Mouse (Mus musculus) c-Kit-positive CD71-positive TER-119-negative erythroid progenitor cells, embryonic 14.5 days (primary cell): ENCODE measurements around the gene Phc2.

Experiments
- DNase-seq: peaks from one replicate; pipeline ENCODE4 v3.0.0-alpha.2; 2013; ENCODE audit warnings: low read depth

The Phc2 gene

DNA sequence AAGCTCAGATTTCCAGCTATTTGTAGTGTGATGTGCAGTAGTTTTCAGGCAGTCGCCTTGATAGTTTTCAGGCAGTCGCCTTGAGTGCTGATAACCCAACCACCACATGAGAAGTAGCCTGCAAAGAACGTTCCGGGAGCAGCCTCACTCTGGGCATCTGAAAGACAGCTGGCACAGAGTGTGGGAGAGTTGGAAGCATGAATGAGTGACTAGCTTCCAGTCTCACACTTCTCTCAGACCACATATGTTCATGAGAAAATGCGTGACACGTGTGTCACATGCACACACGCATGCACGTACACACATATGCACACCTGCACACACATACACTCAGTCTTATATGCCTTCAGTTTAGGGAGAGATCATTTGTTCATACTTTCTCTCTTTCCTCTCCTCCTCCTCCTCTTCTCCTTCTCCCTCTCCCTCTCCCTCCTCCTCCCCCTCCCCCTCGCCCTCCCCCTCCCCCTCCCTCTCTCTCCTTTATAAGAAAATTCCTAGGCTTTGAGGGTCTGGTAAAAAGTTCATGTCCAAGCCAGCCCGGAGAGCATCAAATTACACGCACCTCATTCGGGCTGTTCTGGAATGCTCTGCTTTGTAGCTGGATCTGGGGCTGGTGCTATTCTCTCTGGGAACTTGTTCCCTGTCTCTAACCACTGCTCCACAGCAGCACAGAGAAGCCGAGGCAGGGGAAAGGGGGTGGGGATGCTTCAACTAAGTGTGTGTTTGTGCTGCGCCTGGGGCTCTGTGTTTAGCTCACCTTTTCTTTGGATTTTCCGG is 37.8 kb downstream of the Phc2 start:
- DNase-seq, result no peak

- no peak for DNase-seq
Observed at GRCm38 (mm10) chr4:128693207-128693606, 38.7 kb downstream of the Phc2 start.

- DNase-seq, result no peak
Observed at GRCm38 (mm10) chr4:128694315-128694714, 39.8 kb downstream of the Phc2 start.

- no peak for DNase-seq
Observed at GRCm38 (mm10) chr4:128695149-128695548, 40.6 kb downstream of the Phc2 start.

GRCm38 (mm10) chr4:128698011-128698861 is 43.7 kb downstream of the Phc2 start:
- no peak for DNase-seq

DNA sequence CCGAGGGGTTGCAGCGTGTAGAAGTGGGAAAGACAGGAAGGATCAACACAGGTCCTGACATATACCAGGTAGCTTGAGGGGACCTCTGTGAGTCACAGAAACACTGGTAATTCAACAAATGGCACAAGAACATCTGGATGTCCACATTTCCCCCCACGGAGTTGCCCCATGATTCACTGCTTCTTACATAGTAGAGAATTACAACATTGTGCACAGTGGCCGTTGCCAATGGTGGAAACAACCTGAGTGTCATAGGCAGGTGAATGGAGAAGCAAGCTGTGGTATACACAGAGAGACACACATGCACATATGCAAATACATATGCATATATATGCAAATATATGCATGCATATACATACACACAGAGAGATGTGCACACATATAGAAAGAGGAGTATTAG is 45.4 kb downstream of the Phc2 start:
- no peak for DNase-seq

GRCm38 (mm10) chr4:128700543-128700942 is 46.0 kb downstream of the Phc2 start:
- no peak for DNase-seq

DNA sequence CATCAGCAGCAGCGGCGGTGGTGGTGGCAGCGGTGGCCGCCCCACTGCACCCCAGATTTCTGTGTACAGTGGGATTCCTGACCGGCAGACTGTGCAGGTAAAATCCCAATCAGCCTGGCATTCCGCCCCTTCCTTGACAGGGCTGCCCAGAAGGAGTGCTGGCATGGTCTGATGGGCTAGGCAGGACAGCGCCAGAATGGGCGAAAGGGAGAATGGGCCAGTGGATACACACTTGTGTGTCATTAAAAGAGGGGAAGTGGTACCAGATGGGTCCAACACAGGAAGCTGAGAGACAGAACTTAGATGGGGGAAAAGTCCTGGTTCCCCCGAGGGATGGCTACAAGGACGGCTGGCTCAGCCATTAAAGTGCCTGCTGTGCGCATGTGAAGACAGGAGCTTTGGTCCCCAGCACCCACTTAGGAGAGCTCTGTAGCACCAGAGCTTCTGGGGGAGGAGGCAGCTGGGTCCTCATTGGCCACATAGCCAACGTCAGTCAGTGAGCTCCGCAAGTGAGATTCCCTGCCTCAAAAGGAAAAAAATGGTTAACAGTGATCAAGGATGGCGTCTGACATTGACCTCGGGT is 50.7 kb downstream of the Phc2 start:
- no peak for DNase-seq

- no peak for DNase-seq
Observed at GRCm38 (mm10) chr4:128706626-128707025, 52.1 kb downstream of the Phc2 start.

DNA sequence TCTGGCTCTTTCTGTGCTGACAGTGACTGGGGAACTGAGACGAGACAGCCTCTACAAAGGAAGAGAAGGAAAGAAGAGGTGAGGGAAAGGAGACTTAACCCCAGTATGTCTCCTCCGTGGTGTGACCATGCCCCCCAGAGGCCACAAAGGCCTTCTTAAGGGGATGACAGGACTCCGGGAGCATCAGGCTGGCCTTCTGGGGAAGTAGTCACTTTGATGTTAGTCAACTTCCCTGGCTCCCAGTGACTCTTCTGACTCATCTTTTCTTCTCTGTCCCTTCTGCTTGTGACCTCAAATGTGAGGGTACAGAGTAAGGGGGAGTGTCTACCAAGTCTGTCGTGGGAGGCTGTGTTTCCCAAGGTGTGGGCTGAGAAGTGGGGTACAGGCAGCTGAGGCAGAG is 52.9 kb downstream of the Phc2 start:
- DNase-seq, result no peak

DNA sequence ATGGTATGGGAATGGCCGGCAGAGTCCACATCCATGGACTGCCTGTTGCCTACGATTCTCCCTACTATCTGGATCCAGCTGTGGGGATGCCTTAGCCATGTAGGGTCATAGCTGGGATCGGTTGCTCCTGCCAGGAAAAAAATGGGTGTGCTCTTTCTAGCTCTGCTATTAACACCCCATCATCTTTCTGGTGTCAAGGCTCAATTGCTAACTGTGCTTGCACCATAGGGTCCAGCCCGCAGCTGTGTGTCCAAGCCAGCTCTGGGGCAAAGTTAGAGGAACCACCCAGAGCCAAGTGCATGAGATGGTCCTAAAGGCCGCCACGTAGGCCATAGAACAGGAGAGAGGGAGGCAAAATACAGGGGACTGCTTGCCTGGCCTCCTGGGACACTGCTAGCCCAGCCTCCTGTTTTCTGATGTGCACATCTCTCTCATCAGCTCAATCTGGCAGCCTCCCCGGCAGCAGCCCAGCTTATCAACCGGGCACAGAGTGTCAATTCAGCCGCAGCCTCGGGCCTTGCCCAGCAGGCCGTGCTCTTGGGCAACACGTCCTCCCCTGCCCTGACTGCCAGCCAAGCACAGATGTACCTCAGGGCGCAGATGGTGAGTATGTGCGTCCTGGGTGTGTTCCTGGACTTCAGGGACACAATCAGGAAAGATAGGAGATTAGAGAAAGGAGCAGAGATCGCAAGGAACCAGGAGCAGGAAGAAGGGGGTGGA is 54.7 kb downstream of the Phc2 start:
- DNase-seq, result no peak

DNA sequence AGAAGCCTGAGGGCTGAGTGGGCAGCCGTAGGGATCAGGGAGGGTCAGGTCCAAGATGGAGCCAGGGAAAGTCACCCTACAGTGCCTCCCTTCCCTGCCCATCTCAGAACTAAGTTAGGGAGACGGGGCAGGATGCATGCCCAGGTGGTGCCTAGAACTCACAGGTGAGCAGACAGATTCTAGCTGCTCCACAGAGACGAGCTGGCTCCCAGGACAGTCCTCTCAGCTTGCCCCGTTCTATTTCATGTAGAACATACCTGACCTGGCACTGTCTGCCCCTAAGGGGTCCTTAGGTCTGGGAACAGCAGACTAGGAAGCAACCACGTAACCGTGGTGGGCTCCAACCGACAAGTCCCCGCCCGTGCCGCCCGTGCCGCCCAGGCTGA is 55.3 kb downstream of the Phc2 start:
- DNase-seq, result no peak

- DNase-seq, result no peak
Observed at GRCm38 (mm10) chr4:128710286-128710685, 55.8 kb downstream of the Phc2 start.

- no peak for DNase-seq
Observed at GRCm38 (mm10) chr4:128710800-128711199, 56.3 kb downstream of the Phc2 start.

DNA sequence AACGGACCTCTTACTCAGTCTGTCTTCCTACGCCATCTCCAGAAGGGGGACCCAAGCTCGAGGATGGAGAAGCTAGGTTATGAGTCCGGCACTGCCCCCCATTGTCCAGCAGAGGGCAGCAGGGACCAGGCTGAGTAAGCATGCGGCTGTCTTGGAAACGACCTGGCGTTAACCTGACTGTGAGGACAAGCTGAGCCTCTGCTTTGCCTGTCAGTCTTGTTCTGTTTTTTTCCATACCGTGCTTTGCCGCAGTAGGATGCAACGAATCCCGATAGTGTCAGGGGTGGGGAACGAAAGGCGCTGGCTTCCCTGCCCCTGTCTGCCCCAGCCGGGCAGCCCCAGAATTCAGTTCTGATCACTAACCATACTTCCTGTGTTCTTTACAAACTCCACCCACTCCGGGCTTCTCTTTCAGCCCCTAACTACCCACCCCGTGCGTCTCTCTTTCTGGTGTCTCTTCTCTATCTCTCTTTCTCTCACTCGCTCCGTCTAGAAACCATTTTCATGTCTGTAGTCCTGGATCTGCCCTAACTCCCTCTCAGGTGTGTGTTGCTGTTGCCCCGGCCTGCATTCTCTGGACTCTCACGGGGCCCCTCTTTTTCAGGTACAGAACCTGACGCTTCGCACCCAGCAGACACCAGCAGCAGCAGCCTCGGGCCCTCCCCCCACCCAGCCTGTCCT is 57.1 kb downstream of the Phc2 start:
- peak; percentile 94 for DNase-seq

GRCm38 (mm10) chr4:128712136-128712655 is 57.7 kb downstream of the Phc2 start:
- DNase-seq, result no peak

- no peak for DNase-seq
Observed at GRCm38 (mm10) chr4:128712941-128713340, 58.4 kb downstream of the Phc2 start.

DNA sequence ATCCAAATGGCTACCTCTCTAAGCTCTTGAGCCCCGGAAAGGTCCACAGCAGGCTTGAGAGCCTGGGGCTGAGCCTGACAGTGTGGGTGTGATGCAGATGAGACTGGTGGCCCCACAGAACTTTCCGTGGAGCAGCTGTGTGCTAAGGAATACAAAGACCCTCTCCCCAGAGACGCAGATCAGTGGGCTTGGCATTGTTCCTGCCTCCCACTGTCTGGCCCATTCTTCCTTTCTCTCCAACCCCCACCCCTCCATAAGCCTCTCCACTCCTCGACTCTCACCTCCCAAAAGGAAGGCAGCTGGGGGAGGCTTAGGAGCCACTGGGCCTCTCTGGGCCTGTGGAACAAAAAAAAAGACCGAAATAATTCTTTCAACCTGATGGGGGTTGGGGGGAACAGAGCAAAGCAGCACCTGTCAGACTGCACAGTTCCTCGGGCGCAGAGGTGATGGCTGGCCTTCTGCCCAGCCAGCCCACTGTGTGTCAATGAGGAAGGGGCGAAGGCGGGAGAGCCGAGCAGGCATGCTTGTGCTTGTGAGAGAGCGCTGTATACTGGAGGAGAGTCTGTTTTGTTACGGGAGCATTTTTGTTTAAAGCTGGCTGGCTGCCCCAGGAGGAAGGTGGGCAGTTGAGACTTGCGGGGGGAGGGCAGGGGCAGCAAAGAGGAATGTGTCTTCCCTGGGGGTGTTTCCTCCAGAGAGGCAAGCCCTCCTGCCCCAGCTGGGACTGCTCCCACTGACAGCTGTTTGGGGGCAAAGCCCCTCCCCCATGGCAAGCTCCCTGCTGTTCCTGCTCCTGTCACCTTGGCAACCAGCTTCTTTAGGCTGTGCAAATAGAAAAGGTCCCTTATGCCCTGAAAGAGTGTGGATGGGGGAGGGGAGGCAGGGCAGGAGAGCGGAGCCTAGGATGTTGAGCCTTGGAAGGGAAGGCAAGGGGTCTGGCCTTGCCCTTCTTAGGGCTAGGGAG is 61.0 kb downstream of the Phc2 start:
- DNase-seq, result no peak

- no peak for DNase-seq
Observed at GRCm38 (mm10) chr4:128716279-128716678, 61.8 kb downstream of the Phc2 start.

DNA sequence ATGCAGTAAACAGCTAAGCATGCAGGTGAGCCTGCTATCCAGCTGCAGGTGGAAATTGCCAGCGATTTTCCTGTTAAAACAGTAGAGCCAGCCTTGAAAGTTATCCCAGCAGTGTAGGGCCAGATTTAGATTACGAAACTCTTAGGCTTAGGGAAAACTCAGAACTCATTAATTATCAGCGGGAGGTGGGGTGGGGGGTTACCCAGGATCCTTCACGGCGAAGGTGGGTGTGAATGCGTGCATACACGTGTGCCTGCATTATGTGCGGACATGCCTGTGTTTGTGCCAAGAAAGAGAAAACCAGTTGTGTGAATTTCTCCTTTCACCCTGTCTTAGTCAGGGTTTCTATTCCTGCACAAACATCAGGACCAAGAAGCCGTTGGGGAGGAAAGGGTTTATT is 62.2 kb downstream of the Phc2 start:
- no peak for DNase-seq
